10 mouse cellular contexts compared by ENCODE assay signal in genomic region chr16:35140620-35140975, GRCm38 (mm10). TPM values are rescaled to one million over a fixed set of nuclear protein-coding genes. Genes with fewer than 3 reads are reported as not detected.
DNase-seq lines count a peak whose midpoint lies in the region; ATAC-seq lines count a peak whose summit lies in the region.
"Had no signal": no experiment of that assay in that cellular context is flagged by ENCODE, and none has a peak within 500 bp of the region (broad histone marks: within the 10 kb centered on the region; RNA-seq: fewer than 3 reads in every experiment).

No protein-coding gene starts in this region.

- H3K27me3 ChIP-seq in heart, embryonic 15.5 days: no peaks in the 10 kb centered on the region
- H3K27me3 ChIP-seq in embryonic facial prominence, embryonic 10.5 days (replicated peaks; ENCODE audit: low read depth, poor library complexity, severe bottlenecking): no peaks in the 10 kb centered on the region
- no peaks in the 10 kb centered on the region for H3K27me3 ChIP-seq in forebrain, embryonic 16.5 days (replicated peaks; ENCODE audit: control insufficient read depth, insufficient read depth, low read length)
- no peaks in the 10 kb centered on the region for H3K27me3 ChIP-seq in midbrain, embryonic 15.5 days (replicated peaks)

- ATAC-seq in heart, embryonic 15.5 days (replicated peaks; ENCODE audit: insufficient number of reproducible peaks, insufficient read depth, low FRiP score, low read depth): no peak; the same call in 1 of the 2 replicates
- no peak for ATAC-seq in forebrain, embryonic 16.5 days
- peak; percentile 56 for ATAC-seq in midbrain, embryonic 15.5 days (replicated peaks)

- H3K9ac ChIP-seq in heart, embryonic 15.5 days: no peak overlapping the region
- H3K9ac ChIP-seq in forebrain, embryonic 16.5 days (replicated peaks; ENCODE audit: low read depth, low read length): 0 out of 2 replicates have a peak overlapping the region, but pooled peaks have one; percentile 1
- H3K9ac ChIP-seq in midbrain, embryonic 15.5 days: no peak overlapping the region

- no peak overlapping the region for H3K4me3 ChIP-seq in heart, embryonic 15.5 days
- H3K4me3 ChIP-seq in embryonic facial prominence, embryonic 10.5 days: no peak overlapping the region
- no peak overlapping the region for H3K4me3 ChIP-seq in forebrain, embryonic 16.5 days (replicated peaks; ENCODE audit: low read length)
- H3K4me3 ChIP-seq in midbrain, embryonic 15.5 days: no peak overlapping the region

- no peaks in the 10 kb centered on the region for H3K36me3 ChIP-seq in heart, embryonic 15.5 days
- no peaks in the 10 kb centered on the region for H3K36me3 ChIP-seq in embryonic facial prominence, embryonic 10.5 days (replicated peaks)
- no peaks in the 10 kb centered on the region for H3K36me3 ChIP-seq in forebrain, embryonic 16.5 days (ENCODE audit: control insufficient read depth, insufficient read depth)
- H3K36me3 ChIP-seq in midbrain, embryonic 15.5 days (replicated peaks): no peaks in the 10 kb centered on the region

- H3K27ac ChIP-seq in heart, embryonic 15.5 days: no peak overlapping the region
- peak overlapping the region; percentile 0; the same call in 1 of the 2 replicates for H3K27ac ChIP-seq in embryonic facial prominence, embryonic 10.5 days (replicated peaks)
- no peak overlapping the region for H3K27ac ChIP-seq in forebrain, embryonic 16.5 days (ENCODE audit: low read length)
- peak overlapping the region; percentile 72 for H3K27ac ChIP-seq in midbrain, embryonic 15.5 days

- DNase-seq in heart, postnatal 10 days: no peak
- DNase-seq in embryonic facial prominence, embryonic 10.5 days (ENCODE audit: low spot score): no peak
- DNase-seq in adrenal gland, postnatal 10 days: no peak
- no peak for DNase-seq in kidney, postnatal 10 days
- no peak for DNase-seq in right cerebral cortex, postnatal 14 days
- DNase-seq: right cerebral cortex, adult 18-20 months had no signal

- H3K4me2 ChIP-seq in heart, embryonic 15.5 days: peak overlapping the region; percentile 11
- no peak overlapping the region for H3K4me2 ChIP-seq in forebrain, embryonic 16.5 days (ENCODE audit: low read length)
- peak overlapping the region; percentile 37 for H3K4me2 ChIP-seq in midbrain, embryonic 15.5 days

- intact Hi-C loops in heart, postnatal 10 days (cut with DNase I): no loop called here

- no peaks in the 10 kb centered on the region for H3K9me3 ChIP-seq in heart, embryonic 15.5 days (replicated peaks)
- no peaks in the 10 kb centered on the region for H3K9me3 ChIP-seq in embryonic facial prominence, embryonic 10.5 days
- no peaks in the 10 kb centered on the region for H3K9me3 ChIP-seq in forebrain, embryonic 16.5 days (ENCODE audit: control insufficient read depth, low read length)
- no peaks in the 10 kb centered on the region for H3K9me3 ChIP-seq in midbrain, embryonic 15.5 days

- H3K4me1 ChIP-seq in heart, embryonic 15.5 days (replicated peaks): peaks cover 12% of the 10 kb centered on the region
- H3K4me1 ChIP-seq in embryonic facial prominence, embryonic 10.5 days: peaks cover 18% of the 10 kb centered on the region
- H3K4me1 ChIP-seq in forebrain, embryonic 16.5 days (replicated peaks; ENCODE audit: control insufficient read depth, insufficient read depth, low read length): peaks cover 17% of the 10 kb centered on the region
- H3K4me1 ChIP-seq in midbrain, embryonic 15.5 days: peaks cover 18% of the 10 kb centered on the region

- WGBS in heart, embryonic 15.5 days: 50% methylated on average over 9 of the region's 9 CpGs
- WGBS in embryonic facial prominence, embryonic 10.5 days: 46% methylated on average over 9 of the region's 9 CpGs
- 23% methylated on average over 9 of the region's 9 CpGs for WGBS in forebrain, embryonic 16.5 days
- 11% methylated on average over 9 of the region's 9 CpGs for WGBS in midbrain, embryonic 15.5 days

RNA-seq across cellular contexts. Expression of gene Adcy5, which starts 14.1 kb away (rescaled TPM):
- 9.2 and 9.7 TPM in 2 replicates for polyA plus RNA-seq in heart, embryonic 15.5 days (2015; fragmentation: Nextera tagmentation; extraction: Ambion mirVana)
- 10 to 100 TPM; 55.1 to 56.3 TPM for total RNA-seq in heart, postnatal 10 days (2021)
- 0.48 and 0.70 TPM in 2 replicates for polyA plus RNA-seq in embryonic facial prominence, embryonic 10.5 days (2016; fragmentation: Nextera tagmentation; extraction: Ambion mirVana)
- polyA plus RNA-seq in forebrain, embryonic 16.5 days (2015; fragmentation: Nextera tagmentation; extraction: Ambion mirVana): 5.8 and 6.8 TPM in 2 replicates
- polyA plus RNA-seq in midbrain, embryonic 15.5 days (2015; fragmentation: Nextera tagmentation; extraction: Ambion mirVana): 8.7 and 9.1 TPM in 2 replicates
- total RNA-seq in adrenal gland, postnatal 10 days (2021): 1 to 10 TPM; 6.6 to 9.0 TPM
- total RNA-seq: monocyte, adult 5-6 weeks had no signal

Comparison
In these comparisons a context has a peak if more than half of its experiments do, and no peak if none do; other contexts are left out.
1. H3K27ac ChIP-seq: peak in embryonic facial prominence, embryonic 10.5 days (single experiment) and midbrain, embryonic 15.5 days (single experiment); none in heart, embryonic 15.5 days (single experiment) and forebrain, embryonic 16.5 days (single experiment).